Mouse (Mus musculus) MEL (cell line): Measurements from ENCODE around the gene Tmem206. TPM values are rescaled to one million over a fixed set of nuclear protein-coding genes. Genes with fewer than 3 reads are reported as not detected.
A peak's percentile ranks its signal among the peaks of the same experiment; 100 is the strongest.

Source experiments
- DNase-seq: peaks from one replicate; pipeline ENCODE4 v3.0.0; 2011; ENCODE audit warnings: low read depth, low spot score
- H3K27ac ChIP-seq: 2 replicates; pipeline ENCODE4 v1.5.1; 2012; ENCODE audit warnings: low read depth, mild to moderate bottlenecking, control low read depth, low read length, moderate library complexity; ENCODE audit not compliant: control insufficient read depth
- H3K27me3 ChIP-seq, 2 experiments: fragments of 150-350 bp in 1 of 2; sonication (generic) in 1 of 2; 2 replicates each; pipeline ENCODE4 v1.6.1; 2012; ENCODE audit warnings: low read length in 2 of 2, mild to moderate bottlenecking in 2 of 2, improper control_type of control experiment in 1 of 2, moderate library complexity in 1 of 2; ENCODE audit not compliant: insufficient read depth in 2 of 2, control insufficient read depth in 1 of 2
- H3K36me3 ChIP-seq, 2 experiments: 2 replicates each; pipeline ENCODE4 v1.6.1; 2012 to 2014; ENCODE audit warnings: low read length in 2 of 2, improper control_type of control experiment in 1 of 2, inconsistent platforms in 1 of 2, mild to moderate bottlenecking in 1 of 2; ENCODE audit not compliant: insufficient read depth in 2 of 2, control insufficient read depth in 1 of 2
- H3K4me1 ChIP-seq, 2 experiments: fragments of 150-350 bp in 1 of 2; sonication (generic) in 1 of 2; 2 replicates each; pipeline ENCODE4 v1.6.1; 2012; ENCODE audit warnings: low read length in 2 of 2, improper control_type of control experiment in 1 of 2, mild to moderate bottlenecking in 1 of 2; ENCODE audit not compliant: insufficient read depth in 2 of 2, control insufficient read depth in 1 of 2
- H3K4me3 ChIP-seq, 2 experiments: fragments of 150-350 bp in 1 of 2; sonication (generic) in 1 of 2; 2 replicates each; pipeline ENCODE4 v1.5.1; 2012; ENCODE audit warnings: low read depth in 2 of 2, low read length in 2 of 2, mild to moderate bottlenecking in 2 of 2, moderate library complexity in 2 of 2, control low read depth in 1 of 2, improper control_type of control experiment in 1 of 2; ENCODE audit not compliant: control insufficient read depth in 1 of 2, insufficient read depth in 1 of 2
- H3K79me2 ChIP-seq: 2 replicates; pipeline ENCODE4 v1.6.1; 2012; ENCODE audit warnings: mild to moderate bottlenecking, low read length, moderate library complexity; ENCODE audit not compliant: control insufficient read depth, poor library complexity, insufficient read depth
- H3K9ac ChIP-seq: 2 replicates; pipeline ENCODE4 v1.6.1; 2012; ENCODE audit warnings: low read depth, mild to moderate bottlenecking, control low read depth, low read length, moderate library complexity; ENCODE audit not compliant: control insufficient read depth, poor library complexity, severe bottlenecking
- H3K9me3 ChIP-seq: fragments of 150-350 bp; sonication (generic); replicated peaks from 2 replicates; pipeline ENCODE4 v1.6.1; 2012; ENCODE audit warnings: mild to moderate bottlenecking, low read length, improper control_type of control experiment, moderate library complexity; ENCODE audit not compliant: insufficient read depth
- BHLHE40 ChIP-seq: IDR thresholded peaks from 2 replicates; pipeline ENCODE4 v1.6.1; 2012; ENCODE audit warnings: low read depth, mild to moderate bottlenecking, inconsistent platforms, low read length, improper control_type of control experiment, borderline replicate concordance
- CHD1 ChIP-seq: IDR thresholded peaks from 2 replicates; pipeline ENCODE4 v1.6.1; 2012; ENCODE audit warnings: low read depth, mild to moderate bottlenecking, inconsistent platforms, low read length, improper control_type of control experiment
- CTCF ChIP-seq, 3 experiments: IDR thresholded peaks in 2 of 3; conservative IDR thresholded peaks in 1 of 3; 2 replicates each; pipeline ENCODE4 v1.5.1; 2011 to 2012; ENCODE audit warnings: low read length in 3 of 3, low read depth in 2 of 3, mild to moderate bottlenecking in 2 of 3, improper control_type of control experiment in 1 of 3, inconsistent platforms in 1 of 3, mixed read lengths in 1 of 3, moderate library complexity in 1 of 3; ENCODE audit not compliant: control insufficient read depth in 1 of 3, insufficient read depth in 1 of 3, poor library complexity in 1 of 3, severe bottlenecking in 1 of 3
- E2F4 ChIP-seq: IDR thresholded peaks from 2 replicates; pipeline ENCODE4 v1.6.1; 2011; ENCODE audit warnings: low read depth, low read length, improper control_type of control experiment, borderline replicate concordance
- ELF1 ChIP-seq: IDR thresholded peaks from 2 replicates; pipeline ENCODE4 v1.6.1; 2014; ENCODE audit warnings: low read depth, mild to moderate bottlenecking, inconsistent platforms, low read length, improper control_type of control experiment, moderate library complexity
- EP300 ChIP-seq, 2 experiments: IDR thresholded peaks; 2 replicates each; pipeline ENCODE4 v1.6.1; 2011; ENCODE audit warnings: improper control_type of control experiment in 2 of 2, low read length in 2 of 2, low read depth in 1 of 2, mild to moderate bottlenecking in 1 of 2
- MAFK ChIP-seq: IDR thresholded peaks from 2 replicates; pipeline ENCODE4 v1.6.1; 2011; ENCODE audit warnings: low read depth, mild to moderate bottlenecking, low read length, improper control_type of control experiment, borderline replicate concordance
- MEF2A ChIP-seq: IDR thresholded peaks from 2 replicates; pipeline ENCODE4 v1.6.1; 2014; ENCODE audit warnings: low read depth, mild to moderate bottlenecking, inconsistent platforms, low read length, improper control_type of control experiment; ENCODE audit not compliant: poor library complexity, insufficient replicate concordance, severe bottlenecking; ENCODE audit errors: extremely low read depth
- MYB ChIP-seq: IDR thresholded peaks from 2 replicates; pipeline ENCODE4 v1.6.1; 2011; ENCODE audit warnings: mild to moderate bottlenecking, low read depth, low read length, improper control_type of control experiment
- POLR2A ChIP-seq, 2 experiments: IDR thresholded peaks; 2 replicates each; pipeline ENCODE4 v1.6.1; 2011 to 2012; ENCODE audit warnings: low read length in 2 of 2, mild to moderate bottlenecking in 2 of 2, control low read depth in 1 of 2, improper control_type of control experiment in 1 of 2, low read depth in 1 of 2, moderate library complexity in 1 of 2; ENCODE audit not compliant: control insufficient read depth in 1 of 2, insufficient read depth in 1 of 2, poor library complexity in 1 of 2
- POLR2AphosphoS2 ChIP-seq: IDR thresholded peaks from 2 replicates; pipeline ENCODE4 v1.6.1; 2011; ENCODE audit warnings: low read length, improper control_type of control experiment
- POLR2AphosphoS5 ChIP-seq: IDR thresholded peaks from 2 replicates; pipeline ENCODE4 v1.6.1; 2012; ENCODE audit warnings: low read depth, borderline replicate concordance, mild to moderate bottlenecking, inconsistent platforms, low read length, moderate library complexity, mixed read lengths
- RAD21 ChIP-seq: IDR thresholded peaks from 2 replicates; pipeline ENCODE4 v1.6.1; 2011; ENCODE audit warnings: mild to moderate bottlenecking, low read depth, low read length, improper control_type of control experiment
- RCOR1 ChIP-seq: IDR thresholded peaks from 2 replicates; pipeline ENCODE4 v1.6.1; 2012; ENCODE audit warnings: low read depth, mild to moderate bottlenecking, inconsistent platforms, low read length, improper control_type of control experiment
- SMC3 ChIP-seq: IDR thresholded peaks from 2 replicates; pipeline ENCODE4 v1.6.1; 2011; ENCODE audit warnings: low read depth, low read length, improper control_type of control experiment
- TAL1 ChIP-seq: IDR thresholded peaks from 2 replicates; pipeline ENCODE4 v1.6.1; 2012; ENCODE audit warnings: mild to moderate bottlenecking, inconsistent platforms, low read length, moderate library complexity, mixed read lengths
- TBP ChIP-seq: IDR thresholded peaks from 2 replicates; pipeline ENCODE4 v1.8.0; 2011; ENCODE audit warnings: low read depth, low read length, improper control_type of control experiment
- TCF12 ChIP-seq: IDR thresholded peaks from 2 replicates; pipeline ENCODE4 v1.6.1; 2014; ENCODE audit warnings: low read depth, mild to moderate bottlenecking, inconsistent platforms, low read length, improper control_type of control experiment, moderate library complexity
- UBTF ChIP-seq: IDR thresholded peaks from 2 replicates; pipeline ENCODE4 v1.6.1; 2012; ENCODE audit warnings: low read depth, mild to moderate bottlenecking, inconsistent platforms, low read length, improper control_type of control experiment, moderate library complexity, borderline replicate concordance; ENCODE audit not compliant: insufficient read depth
- USF1 ChIP-seq: IDR thresholded peaks from 2 replicates; pipeline ENCODE4 v1.6.1; 2014; ENCODE audit warnings: low read depth, mild to moderate bottlenecking, inconsistent platforms, low read length, improper control_type of control experiment, moderate library complexity
- USF2 ChIP-seq, 2 experiments: IDR thresholded peaks; 2 replicates each; pipeline ENCODE4 v1.6.1; 2011 to 2012; ENCODE audit warnings: improper control_type of control experiment in 2 of 2, low read length in 2 of 2, borderline replicate concordance in 1 of 2, inconsistent platforms in 1 of 2, low read depth in 1 of 2, mild to moderate bottlenecking in 1 of 2; ENCODE audit not compliant: insufficient read depth in 1 of 2
- ZC3H11A ChIP-seq: IDR thresholded peaks from 2 replicates; pipeline ENCODE4 v1.6.1; 2012; ENCODE audit warnings: low read depth, mild to moderate bottlenecking, inconsistent platforms, low read length, improper control_type of control experiment
- ZKSCAN1 ChIP-seq: IDR thresholded peaks from 2 replicates; pipeline ENCODE4 v1.6.1; 2012; ENCODE audit warnings: low read depth, mild to moderate bottlenecking, inconsistent platforms, low read length, improper control_type of control experiment, moderate library complexity
- polyA plus RNA-seq, 2 experiments: library from polyadenylated mRNA; stranded (reverse) in 1 of 2; unstranded in 1 of 2; fragments of >175 nt in 1 of 2; fragments of >200 nt in 1 of 2; gene quantifications; 2 replicates each; pipeline versions ENCODE4 v1.2.1 to v1.2.4; 2012; ENCODE audit warnings: low replicate concordance in 2 of 2, low read depth in 1 of 2; ENCODE audit not compliant: insufficient read length in 2 of 2, insufficient read depth in 1 of 2, missing spikeins in 1 of 2
- total RNA-seq: library from RNA; depleted of rRNA; stranded (reverse); fragments of 300-350 nt; gene quantifications from 2 replicates; pipeline ENCODE4 v1.2.3, GENCODE M21; 2012

Gene Tmem206
- total and polyA plus RNA-seq, 3 experiments = 14.3 to 16.2 TPM; not detected in 1

- H3K9me3 ChIP-seq = no peaks in the 10 kb centered on the region
- no peak overlapping the region for H3K27ac ChIP-seq
- H3K4me3 ChIP-seq = no peak overlapping the region
- no peaks in the 10 kb centered on the region for H3K36me3 ChIP-seq
- TF ChIP-seq USF1 = no peak
- TF ChIP-seq RAD21 = peak; percentile 70
- no peak for TF ChIP-seq MAFK
- TF ChIP-seq SMC3 = peak; percentile 75
- TF ChIP-seq CTCF (IDR thresholded peaks at IDR 0.05 in 2 of 3, conservative IDR thresholded peaks at IDR 0.05 in 1 of 3; ENCODE audit: control insufficient read depth in 1 of 3, insufficient read depth in 1 of 3, low read depth in 2 of 3, low read length in 3 of 3, poor library complexity in 1 of 3, severe bottlenecking in 1 of 3) = peak; percentile 44 to 81 (median 76)
- no peak for TF ChIP-seq TCF12
- no peak for TF ChIP-seq POLR2AphosphoS5
- TF ChIP-seq ZC3H11A = peak; percentile 61
- TF ChIP-seq MYB = no peak
- no peak for TF ChIP-seq TAL1
- no peak for TF ChIP-seq UBTF
- TF ChIP-seq TBP = no peak
- no peak for TF ChIP-seq BHLHE40
- TF ChIP-seq POLR2AphosphoS2 = no peak
- TF ChIP-seq ELF1 = no peak
- no peak for TF ChIP-seq ZKSCAN1
- no peak for TF ChIP-seq CHD1
- no peak for TF ChIP-seq E2F4
- no peak for TF ChIP-seq MEF2A
- TF ChIP-seq POLR2A (IDR thresholded peaks at IDR 0.05; ENCODE audit: control insufficient read depth in 1 of 2, insufficient read depth in 1 of 2, low read depth in 1 of 2, low read length in 2 of 2, poor library complexity in 1 of 2) = no peak
- TF ChIP-seq USF2 (IDR thresholded peaks at IDR 0.05; ENCODE audit: borderline replicate concordance in 1 of 2, insufficient read depth in 1 of 2, low read depth in 1 of 2, low read length in 2 of 2) = no peak
- no peak for TF ChIP-seq EP300 (IDR thresholded peaks at IDR 0.05; ENCODE audit: low read depth in 1 of 2, low read length in 2 of 2)
- TF ChIP-seq RCOR1 = no peak
- TF ChIP-seq, all 39 proteins: peak for 4
- Histone ChIP-seq H3K27me3 (no peaks in the 10 kb centered on the region; a peak in 2 of 4 replicates), H3K79me2 (no peaks in the 10 kb centered on the region), H3K9ac (no peak overlapping the region), H3K4me1 (0 out of 4 replicates have a peak, but pooled peaks cover 0 to 6% of the 10 kb centered on the region in 2 experiments)
- peak; percentile 39 for DNase-seq
These were observed 26.3 kb upstream of the Tmem206 start for GRCm38 (mm10) chr1:191299215-191299942.
